Mouse (Mus musculus) heart, embryonic 15.5 days (tissue): Measurements from ENCODE around the gene Tpsg1. TPM values are rescaled to one million over a fixed set of nuclear protein-coding genes. Genes with fewer than 3 reads are reported as not detected.

Experiments used
- ATAC-seq: fragments of 200-750 bp; cut with Nextera tagmentation; replicated peaks from 2 replicates; pipeline ENCODE4 v1.8.0; 2017; ENCODE audit warnings: low read depth, moderate TSS enrichment; ENCODE audit not compliant: insufficient number of reproducible peaks, insufficient read depth, low FRiP score
- H3K27ac ChIP-seq: fragments of 300-500 bp; sonication (generic); 2 replicates; pipeline ENCODE4 v1.5.1; 2015; ENCODE audit warnings: mild to moderate bottlenecking, inconsistent platforms
- H3K27me3 ChIP-seq: fragments of 300-500 bp; sonication (generic); 2 replicates; pipeline ENCODE4 v1.6.1; 2015; ENCODE audit warnings: inconsistent platforms
- H3K36me3 ChIP-seq: fragments of 300-500 bp; sonication (generic); 2 replicates; pipeline ENCODE4 v1.6.1; 2015; ENCODE audit warnings: mild to moderate bottlenecking, inconsistent platforms
- H3K4me1 ChIP-seq: fragments of 300-500 bp; sonication (generic); replicated peaks from 2 replicates; pipeline ENCODE4 v1.6.1; 2015; ENCODE audit warnings: inconsistent platforms
- H3K4me2 ChIP-seq: fragments of 300-500 bp; sonication (generic); 2 replicates; pipeline ENCODE4 v1.6.1; 2015; ENCODE audit warnings: inconsistent platforms, mild to moderate bottlenecking, moderate library complexity
- H3K4me3 ChIP-seq: fragments of 300-500 bp; sonication (generic); 2 replicates; pipeline ENCODE4 v1.5.1; 2015; ENCODE audit warnings: mild to moderate bottlenecking, inconsistent platforms
- H3K9ac ChIP-seq: fragments of 300-500 bp; sonication (generic); 2 replicates; pipeline ENCODE4 v1.6.1; 2015; ENCODE audit warnings: mild to moderate bottlenecking, inconsistent platforms
- H3K9me3 ChIP-seq: fragments of 300-500 bp; sonication (generic); replicated peaks from 2 replicates; pipeline ENCODE4 v1.6.1; 2016; ENCODE audit warnings: inconsistent platforms
- WGBS: fragments of 180-500 bp; shearing (Covaris S2); methylation state at CpG from one replicate; pipeline ENCODE4 v1.1.7; 2015; ENCODE audit warnings: mixed read lengths; 5-methylcytosine and 5-hydroxymethylcytosine counted together
- polyA plus RNA-seq: library from polyadenylated mRNA; unstranded; fragments of >200 nt; fragmentation: Nextera tagmentation; extraction: Ambion mirVana; gene quantifications from 2 replicates; pipeline ENCODE4 v1.2.1, GENCODE M21; 2015

Tpsg1 gene
- polyA plus RNA-seq, 1 experiment from 2014 or later, result 0.20 TPM

- 52% methylated on average over 9 of the region's 9 CpGs for WGBS
These were observed 49.9 kb downstream of the Tpsg1 start for GRCm38 (mm10) chr17:25418926-25419325.

DNA sequence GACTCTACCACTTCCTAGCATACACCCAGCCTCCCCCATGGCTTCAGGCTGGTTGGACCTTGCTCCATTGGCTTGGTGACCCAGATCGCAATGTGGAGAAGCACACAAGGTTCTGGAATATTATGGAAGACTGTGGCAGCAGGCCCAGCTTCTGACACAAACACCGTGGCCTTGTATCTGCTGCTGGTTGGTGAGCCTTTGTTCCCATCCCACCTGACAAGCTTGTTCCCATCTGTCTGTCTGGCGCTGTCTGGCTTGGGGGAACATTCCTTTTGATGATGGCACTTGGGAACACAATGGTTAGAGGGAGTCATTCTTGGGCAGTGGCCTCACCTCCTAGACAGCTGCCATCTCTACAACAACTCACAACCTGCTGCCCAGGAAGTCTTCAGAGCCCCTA, 51.9 kb downstream of the Tpsg1 start:
- H3K27ac ChIP-seq, result no peak overlapping the region
- no peaks in the 10 kb centered on the region for H3K36me3 ChIP-seq
- H3K9me3 ChIP-seq, result no peaks in the 10 kb centered on the region
- no peaks in the 10 kb centered on the region for H3K27me3 ChIP-seq
- H3K4me2 ChIP-seq, result no peak overlapping the region
- H3K4me3 ChIP-seq, result no peak overlapping the region
- 85% methylated on average over 3 of the region's 3 CpGs for WGBS
- no peak overlapping the region for H3K9ac ChIP-seq
- ATAC-seq, result no peak
- H3K4me1 ChIP-seq, result peaks cover 65% of the 10 kb centered on the region

More at GRCm38 (mm10) chr17:25418926-25419325, 49.9 kb downstream of the Tpsg1 start:
- Histone ChIP-seq H3K4me1 (peaks cover 68% of the 10 kb centered on the region), H3K9ac (no peak overlapping the region), H3K9me3 (no peaks in the 10 kb centered on the region), H3K4me3 (no peak overlapping the region), H3K27ac (no peak overlapping the region), H3K4me2 (no peak overlapping the region), H3K27me3 (no peaks in the 10 kb centered on the region), H3K36me3 (no peaks in the 10 kb centered on the region)
- ATAC-seq, result no peak

Other genes with a start within 250 kb of the Tpsg1 start
- 0.16 and 0.30 TPM in 2 replicates for gene Ptx4, start 248.5 kb upstream of the Tpsg1 start, polyA plus RNA-seq
- gene Clcn7, start 235.9 kb upstream of the Tpsg1 start, polyA plus RNA-seq, result 14.8 and 18.3 TPM in 2 replicates
- 0.05 TPM in 1 of 2 replicates, not detected in the other for gene Ccdc154, start 206.8 kb upstream of the Tpsg1 start, polyA plus RNA-seq
- 0.33 and 0.77 TPM in 2 replicates for gene Gm38655, start 193.8 kb upstream of the Tpsg1 start, polyA plus RNA-seq
- gene BC003965, start 184.7 kb upstream of the Tpsg1 start, polyA plus RNA-seq, result 23.7 and 24.4 TPM in 2 replicates
- gene Unkl, start 180.9 kb upstream of the Tpsg1 start, polyA plus RNA-seq, result 4.6 and 5.3 TPM in 2 replicates
- 20.4 and 27.1 TPM in 2 replicates for gene Gnptg, start 129.1 kb upstream of the Tpsg1 start, polyA plus RNA-seq
- gene Tsr3, start 129.1 kb upstream of the Tpsg1 start, polyA plus RNA-seq, result 24.7 and 31.2 TPM in 2 replicates
- 0.34 and 1.7 TPM in 2 replicates for gene Baiap3, start 112.9 kb upstream of the Tpsg1 start, polyA plus RNA-seq
- gene Ube2i, start 94.7 kb upstream of the Tpsg1 start, polyA plus RNA-seq, result 322 and 354 TPM in 2 replicates
- gene Prss34, start 70.9 kb upstream of the Tpsg1 start, polyA plus RNA-seq, result 0.73 and 0.98 TPM in 2 replicates
- not detected in 2 replicates for gene Prss28, start 60.6 kb upstream of the Tpsg1 start, polyA plus RNA-seq
- gene Prss29, start 50.6 kb upstream of the Tpsg1 start, polyA plus RNA-seq, result not detected in 2 replicates
- 0.20 and 0.29 TPM in 2 replicates for gene Tpsab1, start 23.7 kb upstream of the Tpsg1 start, polyA plus RNA-seq
- gene Tpsb2, start 3.0 kb upstream of the Tpsg1 start, polyA plus RNA-seq, result 8.5 and 9.4 TPM in 2 replicates
- 5.5 and 6.5 TPM in 2 replicates for gene Cacna1h, start 64.5 kb downstream of the Tpsg1 start, polyA plus RNA-seq
- 0.41 and 0.45 TPM in 2 replicates for gene Tekt4, start 85.3 kb downstream of the Tpsg1 start, polyA plus RNA-seq
- 0.06 and 0.20 TPM in 2 replicates for gene Sstr5, start 128.0 kb downstream of the Tpsg1 start, polyA plus RNA-seq
- gene Sox8, start 201.4 kb downstream of the Tpsg1 start, polyA plus RNA-seq, result 0.73 and 1.5 TPM in 2 replicates
- gene Lmf1, start 209.8 kb downstream of the Tpsg1 start, polyA plus RNA-seq, result 33.0 and 34.7 TPM in 2 replicates